Mouse (Mus musculus): ENCODE data around the gene Pias1. TPM values are rescaled to one million over a fixed set of nuclear protein-coding genes. Genes with fewer than 3 reads are reported as not detected.

The Pias1 gene
- polyA plus RNA-seq, 1 experiment from 2014 or later, result 63.2 TPM

- Histone ChIP-seq H3K9ac (ENCODE audit: low read length) (no peak overlapping the region), H3K4me2 (ENCODE audit: low read depth, low read length, severe bottlenecking) (no peak overlapping the region), H3K4me1 (replicated peaks; ENCODE audit: control insufficient read depth, insufficient read depth, low read length) (peaks cover 8% of the 10 kb centered on the region; the same call in 1 of the 2 replicates), H3K27ac (ENCODE audit: low read depth, low read length) (no peak overlapping the region), H3K4me3 (ENCODE audit: low read depth, low read length) (no peak overlapping the region), H3K27me3 (ENCODE audit: control insufficient read depth, insufficient read depth, low read length) (no peaks in the 10 kb centered on the region), H3K9me3 (ENCODE audit: control insufficient read depth, low read length) (no peaks in the 10 kb centered on the region), H3K36me3 (ENCODE audit: control insufficient read depth, insufficient read depth, low read length) (no peaks in the 10 kb centered on the region)
- ATAC-seq (replicated peaks; ENCODE audit: low FRiP score), result no peak
- 73% methylated on average over 10 of the region's 10 CpGs for WGBS
- DNase-seq (ENCODE audit: low spot score), result no peak
These were observed 144.2 kb downstream of the Pias1 start for GRCm38 (mm10) chr9:62843356-62844024.

- Histone ChIP-seq H3K4me2 (ENCODE audit: low read depth, low read length, severe bottlenecking) (peak overlapping the region; percentile 65), H3K27ac (ENCODE audit: low read depth, low read length) (peak overlapping the region; percentile 60), H3K36me3 (ENCODE audit: control insufficient read depth, insufficient read depth, low read length) (no peaks in the 10 kb centered on the region), H3K4me1 (replicated peaks; ENCODE audit: control insufficient read depth, insufficient read depth, low read length) (peaks cover 8% of the 10 kb centered on the region; the same call in 1 of the 2 replicates), H3K9ac (ENCODE audit: low read length) (peak overlapping the region; percentile 79), H3K27me3 (ENCODE audit: control insufficient read depth, insufficient read depth, low read length) (no peaks in the 10 kb centered on the region), H3K4me3 (ENCODE audit: low read depth, low read length) (peak overlapping the region; percentile 47), H3K9me3 (ENCODE audit: control insufficient read depth, low read length) (no peaks in the 10 kb centered on the region)
- 22% methylated on average over 14 of the region's 14 CpGs for WGBS
- ATAC-seq (replicated peaks; ENCODE audit: low FRiP score) (no peak), DNase-seq (ENCODE audit: low spot score) (peak; percentile 65)
These were observed 148.5 kb downstream of the Pias1 start for GRCm38 (mm10) chr9:62839172-62839770.

GRCm38 (mm10) chr9:62838506-62839171 is 149.1 kb downstream of the Pias1 start, which contains the start of gene Cln6:
Gene Cln6 (plus strand): TSS chr9:62838785.
- peaks cover 8% of the 10 kb centered on the region; the same call in 1 of the 2 replicates for H3K4me1 ChIP-seq (replicated peaks; ENCODE audit: control insufficient read depth, insufficient read depth, low read length)
- peak within 1 kb of the TSS; percentile 47 for H3K4me3 ChIP-seq (ENCODE audit: low read depth, low read length)
- under 1% methylated on average over 48 of the region's 48 CpGs for WGBS
- ATAC-seq (replicated peaks; ENCODE audit: low FRiP score), result peak; percentile 87
- peak; percentile 89 for DNase-seq (ENCODE audit: low spot score)
- no peaks in the 10 kb centered on the region for H3K27me3 ChIP-seq (ENCODE audit: control insufficient read depth, insufficient read depth, low read length)
- H3K4me2 ChIP-seq (ENCODE audit: low read depth, low read length, severe bottlenecking), result peak within 1 kb of the TSS; percentile 65
- H3K27ac ChIP-seq (ENCODE audit: low read depth, low read length), result peak within 1 kb of the TSS; percentile 60
- H3K9ac ChIP-seq (ENCODE audit: low read length), result peak within 1 kb of the TSS; percentile 79
- no peaks in the 10 kb centered on the region for H3K9me3 ChIP-seq (ENCODE audit: control insufficient read depth, low read length)
- H3K36me3 ChIP-seq (ENCODE audit: control insufficient read depth, insufficient read depth, low read length), result no peaks in the 10 kb centered on the region

GRCm38 (mm10) chr9:62838146-62838505 is 149.6 kb downstream of the Pias1 start:
- peak overlapping the region; percentile 47 for H3K4me3 ChIP-seq (ENCODE audit: low read depth, low read length)
- peaks cover 8% of the 10 kb centered on the region; the same call in 1 of the 2 replicates for H3K4me1 ChIP-seq (replicated peaks; ENCODE audit: control insufficient read depth, insufficient read depth, low read length)
- H3K9ac ChIP-seq (ENCODE audit: low read length), result no peak overlapping the region
- no peak; the same call in 1 of the 2 replicates for ATAC-seq (replicated peaks; ENCODE audit: low FRiP score)
- H3K36me3 ChIP-seq (ENCODE audit: control insufficient read depth, insufficient read depth, low read length), result no peaks in the 10 kb centered on the region
- no peak overlapping the region; the same call in 1 of the 2 replicates for H3K27ac ChIP-seq (ENCODE audit: low read depth, low read length)
- no peaks in the 10 kb centered on the region for H3K27me3 ChIP-seq (ENCODE audit: control insufficient read depth, insufficient read depth, low read length)
- DNase-seq (ENCODE audit: low spot score), result no peak
- no peaks in the 10 kb centered on the region for H3K9me3 ChIP-seq (ENCODE audit: control insufficient read depth, low read length)
- WGBS, result 15% methylated on average over 8 of the region's 8 CpGs
- peak overlapping the region; percentile 65 for H3K4me2 ChIP-seq (ENCODE audit: low read depth, low read length, severe bottlenecking)

- Histone ChIP-seq H3K27me3 (ENCODE audit: control insufficient read depth, insufficient read depth, low read length) (no peaks in the 10 kb centered on the region), H3K36me3 (ENCODE audit: control insufficient read depth, insufficient read depth, low read length) (no peaks in the 10 kb centered on the region), H3K4me1 (replicated peaks; ENCODE audit: control insufficient read depth, insufficient read depth, low read length) (peaks cover 8% of the 10 kb centered on the region; the same call in 1 of the 2 replicates), H3K27ac (ENCODE audit: low read depth, low read length) (no peak overlapping the region), H3K9ac (ENCODE audit: low read length) (no peak overlapping the region), H3K4me2 (ENCODE audit: low read depth, low read length, severe bottlenecking) (no peak overlapping the region), H3K4me3 (ENCODE audit: low read depth, low read length) (no peak overlapping the region), H3K9me3 (ENCODE audit: control insufficient read depth, low read length) (no peaks in the 10 kb centered on the region)
- no peak for ATAC-seq (replicated peaks; ENCODE audit: low FRiP score)
- DNase-seq (ENCODE audit: low spot score), result no peak
- WGBS, result 56% methylated on average over 3 of the region's 3 CpGs
These were observed 150.1 kb downstream of the Pias1 start for GRCm38 (mm10) chr9:62837611-62838010.

GRCm38 (mm10) chr9:62835705-62836446 is 151.8 kb downstream of the Pias1 start:
- H3K4me2 ChIP-seq (ENCODE audit: low read depth, low read length, severe bottlenecking), result no peak overlapping the region
- H3K4me3 ChIP-seq (ENCODE audit: low read depth, low read length), result no peak overlapping the region
- no peaks in the 10 kb centered on the region for H3K36me3 ChIP-seq (ENCODE audit: control insufficient read depth, insufficient read depth, low read length)
- DNase-seq (ENCODE audit: low spot score), result no peak
- H3K27ac ChIP-seq (ENCODE audit: low read depth, low read length), result no peak overlapping the region
- no peaks in the 10 kb centered on the region for H3K9me3 ChIP-seq (ENCODE audit: control insufficient read depth, low read length)
- WGBS, result 54% methylated on average over 4 of the region's 4 CpGs
- H3K27me3 ChIP-seq (ENCODE audit: control insufficient read depth, insufficient read depth, low read length), result no peaks in the 10 kb centered on the region
- H3K9ac ChIP-seq (ENCODE audit: low read length), result no peak overlapping the region
- peaks cover 8% of the 10 kb centered on the region; the same call in 1 of the 2 replicates for H3K4me1 ChIP-seq (replicated peaks; ENCODE audit: control insufficient read depth, insufficient read depth, low read length)
- ATAC-seq (replicated peaks; ENCODE audit: low FRiP score), result no peak

GRCm38 (mm10) chr9:62834906-62835305 is 152.8 kb downstream of the Pias1 start:
- 86% methylated on average over 5 of the region's 5 CpGs for WGBS
- no peak for ATAC-seq (replicated peaks; ENCODE audit: low FRiP score)

GRCm38 (mm10) chr9:62829877-62830276 is 157.8 kb downstream of the Pias1 start:
- Histone ChIP-seq H3K4me2 (ENCODE audit: low read depth, low read length, severe bottlenecking) (no peak overlapping the region), H3K36me3 (ENCODE audit: control insufficient read depth, insufficient read depth, low read length) (no peaks in the 10 kb centered on the region), H3K9ac (ENCODE audit: low read length) (no peak overlapping the region), H3K4me3 (ENCODE audit: low read depth, low read length) (no peak overlapping the region), H3K4me1 (replicated peaks; ENCODE audit: control insufficient read depth, insufficient read depth, low read length) (peaks cover 20% of the 10 kb centered on the region; the same call in 1 of the 2 replicates), H3K27me3 (ENCODE audit: control insufficient read depth, insufficient read depth, low read length) (no peaks in the 10 kb centered on the region), H3K27ac (ENCODE audit: low read depth, low read length) (no peak overlapping the region), H3K9me3 (ENCODE audit: control insufficient read depth, low read length) (no peaks in the 10 kb centered on the region)
- DNase-seq (ENCODE audit: low spot score) (no peak), ATAC-seq (replicated peaks; ENCODE audit: low FRiP score) (no peak)
- 85% methylated on average over 6 of the region's 6 CpGs for WGBS

More at GRCm38 (mm10) chr9:62834906-62835305, 152.8 kb downstream of the Pias1 start:
- no peaks in the 10 kb centered on the region for H3K36me3 ChIP-seq (ENCODE audit: control insufficient read depth, insufficient read depth, low read length)
- H3K4me1 ChIP-seq (replicated peaks; ENCODE audit: control insufficient read depth, insufficient read depth, low read length), result peaks cover 8% of the 10 kb centered on the region; the same call in 1 of the 2 replicates
- DNase-seq (ENCODE audit: low spot score), result no peak
- no peak overlapping the region for H3K27ac ChIP-seq (ENCODE audit: low read depth, low read length)
- H3K4me3 ChIP-seq (ENCODE audit: low read depth, low read length), result no peak overlapping the region
- no peaks in the 10 kb centered on the region for H3K27me3 ChIP-seq (ENCODE audit: control insufficient read depth, insufficient read depth, low read length)
- no peaks in the 10 kb centered on the region for H3K9me3 ChIP-seq (ENCODE audit: control insufficient read depth, low read length)
- H3K4me2 ChIP-seq (ENCODE audit: low read depth, low read length, severe bottlenecking), result no peak overlapping the region
- no peak overlapping the region for H3K9ac ChIP-seq (ENCODE audit: low read length)
